Mouse (Mus musculus) bone marrow, adult 2 months (tissue): ENCODE measurements around the gene 4933417A18Rik.

Experiments
- CTCF ChIP-seq: fragments of 200-500 bp; IDR thresholded peaks from 2 replicates; pipeline ENCODE4 v1.5.1; 2011; ENCODE audit warnings: low read length, control low read depth; ENCODE audit not compliant: control insufficient read depth, insufficient read depth
- POLR2A ChIP-seq: fragments of 200-500 bp; IDR thresholded peaks from 2 replicates; pipeline ENCODE4 v1.6.1; 2011; ENCODE audit warnings: low read depth, mild to moderate bottlenecking, control low read depth, low read length, borderline replicate concordance; ENCODE audit not compliant: control insufficient read depth

GRCm38 (mm10) chr13:34942370-34942769, 18.2 kb downstream of the 4933417A18Rik start:
- TF ChIP-seq CTCF, result no peak
- TF ChIP-seq POLR2A, result no peak
